Mouse (Mus musculus) megakaryocyte, adult 5-6 weeks (primary cell): ENCODE results near the gene Lrrc42. TPM values are rescaled to one million over a fixed set of nuclear protein-coding genes. Genes with fewer than 3 reads are reported as not detected.

Experiments used
- ATAC-seq: 2 replicates; pipeline ENCODE4 v1.8.0; 2016; ENCODE audit warnings: mild to moderate bottlenecking, inconsistent platforms; ENCODE audit not compliant: poor library complexity, severe bottlenecking
- total RNA-seq, 2 experiments: library from RNA; stranded (forward) in 1 of 2; stranded (reverse) in 1 of 2; fragments of 153-499, 151-499 nt in 1 of 2; fragments of 221-1000, 200-1000 nt in 1 of 2; gene quantifications; 2 replicates each; pipeline versions ENCODE4 v1.2.3 to v1.2.4; 2015 to 2017

Lrrc42 gene
- total RNA-seq, 2 experiments from 2014 or later = 3.2 to 11.0 TPM

- ATAC-seq = peak; percentile 45
Measured at GRCm38 (mm10) chr4:107203001-107203400, 50.3 kb downstream of the Lrrc42 start.

- ATAC-seq = peak; percentile 46; the same call in 1 of the 2 replicates
Measured at GRCm38 (mm10) chr4:107201779-107202178, 51.6 kb downstream of the Lrrc42 start.

- ATAC-seq = no peak
Measured at GRCm38 (mm10) chr4:107198072-107198471, 55.3 kb downstream of the Lrrc42 start.

GRCm38 (mm10) chr4:107196454-107196853, 56.9 kb downstream of the Lrrc42 start:
- no peak for ATAC-seq

GRCm38 (mm10) chr4:107193841-107194240, 59.5 kb downstream of the Lrrc42 start:
- peak; percentile 47; the same call in 1 of the 2 replicates for ATAC-seq

GRCm38 (mm10) chr4:107185703-107186102, 67.6 kb downstream of the Lrrc42 start:
- no peak for ATAC-seq

Other genes with a start within 250 kb of the Lrrc42 start
- 45.3 and 53.6 TPM in 2 replicates for gene Mrpl37, start 186.7 kb downstream of the Lrrc42 start, total RNA-seq (2015)
- 29.6 and 40.2 TPM in 2 replicates for gene Mrpl37, start 186.7 kb downstream of the Lrrc42 start, total RNA-seq (2017)
- 1.7 and 3.3 TPM in 2 replicates for gene Cyb5rl, start 186.5 kb downstream of the Lrrc42 start, total RNA-seq (2015)
- 5.5 and 7.8 TPM in 2 replicates for gene Cyb5rl, start 186.5 kb downstream of the Lrrc42 start, total RNA-seq (2017)
- gene Cdcp2, start 156.6 kb downstream of the Lrrc42 start, total RNA-seq (2015) = not detected in 2 replicates
- gene Cdcp2, start 156.6 kb downstream of the Lrrc42 start, total RNA-seq (2017) = not detected in 2 replicates
- gene Tmem59, start 75.1 kb downstream of the Lrrc42 start, total RNA-seq (2015) = 288 and 354 TPM in 2 replicates
- gene Tmem59, start 75.1 kb downstream of the Lrrc42 start, total RNA-seq (2017) = 165 and 181 TPM in 2 replicates
- 26.5 and 30.8 TPM in 2 replicates for gene Tceanc2, start 74.4 kb downstream of the Lrrc42 start, total RNA-seq (2015)
- gene Tceanc2, start 74.4 kb downstream of the Lrrc42 start, total RNA-seq (2017) = 33.3 and 36.7 TPM in 2 replicates
- not detected in 2 replicates for gene Ldlrad1, start 44.4 kb downstream of the Lrrc42 start, total RNA-seq (2015)
- gene Ldlrad1, start 44.4 kb downstream of the Lrrc42 start, total RNA-seq (2017) = not detected in 2 replicates
- 17.1 and 23.3 TPM in 2 replicates for gene Hspb11, start 61 bp upstream of the Lrrc42 start, total RNA-seq (2015)
- 8.6 and 15.3 TPM in 2 replicates for gene Hspb11, start 61 bp upstream of the Lrrc42 start, total RNA-seq (2017)
- not detected in 2 replicates for gene Dio1, start 53.6 kb upstream of the Lrrc42 start, total RNA-seq (2015)
- not detected in 2 replicates for gene Dio1, start 53.6 kb upstream of the Lrrc42 start, total RNA-seq (2017)
- 73.0 and 82.7 TPM in 2 replicates for gene Yipf1, start 60.8 kb upstream of the Lrrc42 start, total RNA-seq (2015)
- gene Yipf1, start 60.8 kb upstream of the Lrrc42 start, total RNA-seq (2017) = 59.2 and 61.3 TPM in 2 replicates
- 49.1 and 51.8 TPM in 2 replicates for gene Ndc1, start 114.3 kb upstream of the Lrrc42 start, total RNA-seq (2015)
- gene Ndc1, start 114.3 kb upstream of the Lrrc42 start, total RNA-seq (2017) = 27.7 and 32.6 TPM in 2 replicates
- gene Glis1, start 181.1 kb upstream of the Lrrc42 start, total RNA-seq (2015) = 0.07 and 0.85 TPM in 2 replicates
- gene Glis1, start 181.1 kb upstream of the Lrrc42 start, total RNA-seq (2017) = 0.04 TPM in 1 of 2 replicates, not detected in the other